Mouse (Mus musculus) brain, adult 2 months (tissue): ENCODE data around the gene Gabarap.

Experiments used
- DNase-seq: peaks from one replicate; pipeline ENCODE4 v3.0.0; 2011; ENCODE audit warnings: low read depth, low spot score

Gene Gabarap

GRCm38 (mm10) chr11:69970222-69970621 lies 20.7 kb upstream of the Gabarap start:
- no peak for DNase-seq

- DNase-seq, result no peak
Measured at GRCm38 (mm10) chr11:69970775-69971174, 20.2 kb upstream of the Gabarap start.

- no peak for DNase-seq
Measured at GRCm38 (mm10) chr11:69974907-69975306, 16.0 kb upstream of the Gabarap start.

GRCm38 (mm10) chr11:69976271-69976670 lies 14.7 kb upstream of the Gabarap start:
- DNase-seq, result no peak

GRCm38 (mm10) chr11:69979827-69980195 lies 11.1 kb upstream of the Gabarap start:
- DNase-seq, result no peak

GRCm38 (mm10) chr11:69980196-69981140 lies 10.5 kb upstream of the Gabarap start:
- DNase-seq, result peak; percentile 99

GRCm38 (mm10) chr11:69981141-69981762 lies 9.7 kb upstream of the Gabarap start, which contains the start of gene Ctdnep1:
TSS of gene Ctdnep1 (plus strand) at chr11:69981156.
- DNase-seq, result no peak

GRCm38 (mm10) chr11:69982225-69982624 lies 8.7 kb upstream of the Gabarap start, which contains the start of gene Elp5:
TSS of gene Elp5 (minus strand) at chr11:69982517.
- DNase-seq, result no peak

- no peak for DNase-seq
Measured at GRCm38 (mm10) chr11:69982877-69983276, 8.1 kb upstream of the Gabarap start.

- no peak for DNase-seq
Measured at GRCm38 (mm10) chr11:69983377-69983776, 7.6 kb upstream of the Gabarap start.

GRCm38 (mm10) chr11:69984431-69984830 lies 6.5 kb upstream of the Gabarap start:
- DNase-seq, result no peak

GRCm38 (mm10) chr11:69989949-69990348 lies 994 bp upstream of the Gabarap start:
- DNase-seq, result no peak

- no peak for DNase-seq
Measured at GRCm38 (mm10) chr11:69991711-69992110, 768 bp downstream of the Gabarap start.

- no peak for DNase-seq
Measured at GRCm38 (mm10) chr11:69992396-69992795, 1.5 kb downstream of the Gabarap start.

GRCm38 (mm10) chr11:69992932-69993331 lies 2.0 kb downstream of the Gabarap start:
- no peak for DNase-seq

GRCm38 (mm10) chr11:69994401-69995090 lies 3.6 kb downstream of the Gabarap start:
- no peak for DNase-seq

- DNase-seq, result peak; percentile 100
Measured at GRCm38 (mm10) chr11:69995391-69995960, 4.5 kb downstream of the Gabarap start, which contains the start of gene Phf23. TSS of gene Phf23 (plus strand) at chr11:69995777.

GRCm38 (mm10) chr11:69996161-69997061 lies 5.5 kb downstream of the Gabarap start:
- DNase-seq, result no peak

- DNase-seq, result peak; percentile 79
Measured at GRCm38 (mm10) chr11:69997070-69997509, 6.1 kb downstream of the Gabarap start.
